ENCODE assay signal across 11 mouse cellular contexts in the genomic region with DNA sequence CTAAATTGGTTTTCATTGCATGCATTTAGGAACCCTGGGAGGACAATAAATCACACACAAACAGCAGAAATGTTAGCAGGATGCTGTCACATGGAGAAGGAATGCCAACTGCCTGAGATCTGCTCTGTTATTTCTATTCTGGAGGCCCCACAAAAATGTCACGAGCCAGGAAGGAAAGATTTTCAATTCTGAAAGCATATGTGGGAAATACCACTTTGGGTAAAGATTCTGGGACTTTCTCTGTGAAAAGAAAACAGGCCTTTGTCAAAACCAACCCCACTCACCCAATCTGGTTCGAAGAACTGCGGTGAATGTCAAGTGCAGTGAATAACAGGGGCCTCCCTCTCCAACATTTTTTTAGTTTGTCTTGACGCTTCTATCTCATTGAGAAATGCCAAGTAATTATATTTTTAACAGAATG.
DNase-seq lines count a peak whose midpoint lies in the region; ATAC-seq lines count a peak whose summit lies in the region.
"Had no signal": no experiment of that assay in that cellular context is flagged by ENCODE, and none has a peak within 500 bp of the region (broad histone marks: within the 10 kb centered on the region; RNA-seq: fewer than 3 reads in every experiment).

No protein-coding gene starts in this region.

- H3K36me3 ChIP-seq in embryonic facial prominence, embryonic 14.5 days (ENCODE audit: control insufficient read depth, insufficient read depth, low read length): no peaks in the 10 kb centered on the region
- H3K36me3 ChIP-seq in embryonic facial prominence, embryonic 10.5 days (replicated peaks): no peaks in the 10 kb centered on the region

- ATAC-seq in embryonic facial prominence, embryonic 14.5 days (ENCODE audit: low read depth): no peak
- no peak for ATAC-seq in activated CD4-positive, CD25-positive, alpha-beta regulatory T cell, adult 4 months

- H3K9ac ChIP-seq in embryonic facial prominence, embryonic 14.5 days (ENCODE audit: low read depth, low read length): no peak overlapping the region

- H3K27me3 ChIP-seq in embryonic facial prominence, embryonic 14.5 days (replicated peaks; ENCODE audit: control insufficient read depth, insufficient read depth, low read length): no peaks in the 10 kb centered on the region
- no peaks in the 10 kb centered on the region for H3K27me3 ChIP-seq in embryonic facial prominence, embryonic 10.5 days (replicated peaks; ENCODE audit: low read depth, poor library complexity, severe bottlenecking)

- H3K4me2 ChIP-seq in embryonic facial prominence, embryonic 14.5 days (ENCODE audit: low read depth, low read length): no peak overlapping the region

- no peaks in the 10 kb centered on the region for H3K4me1 ChIP-seq in embryonic facial prominence, embryonic 14.5 days (ENCODE audit: control insufficient read depth, insufficient read depth, low read length)
- peaks cover 6% of the 10 kb centered on the region; the same call in 1 of the 2 replicates for H3K4me1 ChIP-seq in embryonic facial prominence, embryonic 10.5 days
- H3K4me1 ChIP-seq: megakaryocyte, embryonic 14.5 days had no signal

- H3K27ac ChIP-seq in embryonic facial prominence, embryonic 14.5 days (replicated peaks; ENCODE audit: low read depth, low read length): no peak overlapping the region
- H3K27ac ChIP-seq in embryonic facial prominence, embryonic 10.5 days (replicated peaks): no peak overlapping the region

- 49% methylated on average over 4 of the region's 4 CpGs for WGBS in embryonic facial prominence, embryonic 14.5 days
- 70% methylated on average over 4 of the region's 4 CpGs for WGBS in embryonic facial prominence, embryonic 10.5 days

- H3K4me3 ChIP-seq in embryonic facial prominence, embryonic 14.5 days (ENCODE audit: low read depth, low read length): no peak overlapping the region
- no peak overlapping the region for H3K4me3 ChIP-seq in embryonic facial prominence, embryonic 10.5 days
- H3K4me3 ChIP-seq: megakaryocyte, embryonic 14.5 days had no signal

- no peaks in the 10 kb centered on the region for H3K9me3 ChIP-seq in embryonic facial prominence, embryonic 14.5 days (ENCODE audit: control insufficient read depth, low read length)
- H3K9me3 ChIP-seq in embryonic facial prominence, embryonic 10.5 days: no peaks in the 10 kb centered on the region

- peak; percentile 26 for DNase-seq in embryonic facial prominence, embryonic 14.5 days (ENCODE audit: low spot score)
- DNase-seq in embryonic facial prominence, embryonic 10.5 days (ENCODE audit: low spot score): no peak
- peak; percentile 58 to 64 for DNase-seq in right cerebral cortex, adult 2 months (ENCODE audit: low spot score in 2 of 2)
- no peak for DNase-seq in right cerebral cortex, postnatal 14 days
- DNase-seq in layer of hippocampus, adult 9-11 months: peak; percentile 68
- peak; percentile 89 for DNase-seq in telencephalon, adult 2 months (ENCODE audit: low read depth, low spot score)
- DNase-seq in ovary, postnatal 36 days (ENCODE audit: low spot score): no peak
- DNase-seq: gastrocnemius, postnatal 14 days; heart, postnatal 36 days had no signal

Comparison
In these comparisons a context has a peak if more than half of its experiments do, and no peak if none do; other contexts are left out.
1. DNase-seq: peak in embryonic facial prominence, embryonic 14.5 days (single experiment), right cerebral cortex, adult 2 months (2 of 2), layer of hippocampus, adult 9-11 months (single experiment) and telencephalon, adult 2 months (single experiment); none in embryonic facial prominence, embryonic 10.5 days (single experiment), right cerebral cortex, postnatal 14 days (single experiment) and ovary, postnatal 36 days (single experiment).